Mouse (Mus musculus): ENCODE data around the gene Otop1. TPM values are rescaled to one million over a fixed set of nuclear protein-coding genes. Genes with fewer than 3 reads are reported as not detected.

Gene Otop1
- polyA plus RNA-seq, 1 experiment from 2014 or later, result not detected

Other genes with a start within 250 kb of the Otop1 start
- 36.5 and 38.5 TPM in 2 replicates for gene Stx18, start 237.2 kb upstream of the Otop1 start, polyA plus RNA-seq (2015; fragmentation: Nextera tagmentation; extraction: Ambion mirVana)
- gene Nsg1, start 116.1 kb upstream of the Otop1 start, polyA plus RNA-seq (2015; fragmentation: Nextera tagmentation; extraction: Ambion mirVana), result 1,495 and 1,654 TPM in 2 replicates
- gene Zbtb49, start 55.5 kb upstream of the Otop1 start, polyA plus RNA-seq (2015; fragmentation: Nextera tagmentation; extraction: Ambion mirVana), result 16.9 and 17.9 TPM in 2 replicates
- 36.7 and 37.9 TPM in 2 replicates for gene Lyar, start 55.5 kb upstream of the Otop1 start, polyA plus RNA-seq (2015; fragmentation: Nextera tagmentation; extraction: Ambion mirVana)
- gene Tmem128, start 15.8 kb upstream of the Otop1 start, polyA plus RNA-seq (2015; fragmentation: Nextera tagmentation; extraction: Ambion mirVana), result 89.3 and 91.4 TPM in 2 replicates
- 1.1 TPM in 2 replicates for gene Drd5, start 43.4 kb downstream of the Otop1 start, polyA plus RNA-seq (2015; fragmentation: Nextera tagmentation; extraction: Ambion mirVana)
- 0.44 and 0.77 TPM in 2 replicates for gene Slc2a9, start 227.2 kb downstream of the Otop1 start, polyA plus RNA-seq (2015; fragmentation: Nextera tagmentation; extraction: Ambion mirVana)

Measured in hindbrain, embryonic 16.5 days (tissue).